Mouse (Mus musculus): ENCODE measurements around the gene Olfr965.
"Not testable (repeated sequence)": the region's sequence is repeated elsewhere in the genome, so short reads cannot be mapped to it uniquely, and the experiment has no call there.

Olfr965 gene

GRCm38 (mm10) chr9:39711053-39711452 lies at the start of gene Olfr965:
Gene Olfr965, plus strand, starts transcription at chr9:39711353.
- no peak for DNase-seq

GRCm38 (mm10) chr9:39666905-39667304 lies 44.2 kb upstream of the Olfr965 start, which contains the start of gene Olfr963:
Gene Olfr963, plus strand, starts transcription at chr9:39667205.
- DNase-seq = no peak

GRCm38 (mm10) chr9:39669723-39670122 lies 41.4 kb upstream of the Olfr965 start:
- DNase-seq = no peak

- no peak for DNase-seq
These were observed 36.3 kb upstream of the Olfr965 start for GRCm38 (mm10) chr9:39674820-39675219.

- no peak for DNase-seq
These were observed 32.6 kb upstream of the Olfr965 start for GRCm38 (mm10) chr9:39678557-39678956.

- no peak for DNase-seq
These were observed 31.9 kb upstream of the Olfr965 start for GRCm38 (mm10) chr9:39679280-39679679.

GRCm38 (mm10) chr9:39701123-39701522 lies 10.0 kb upstream of the Olfr965 start:
- DNase-seq = not testable (repeated sequence)

- DNase-seq = no peak
These were observed 4.1 kb upstream of the Olfr965 start, which contains the start of gene Olfr149 for GRCm38 (mm10) chr9:39707017-39707416. Gene Olfr149, minus strand, starts transcription at chr9:39707117.

GRCm38 (mm10) chr9:39708958-39709357 lies 2.2 kb upstream of the Olfr965 start:
- no peak for DNase-seq

- DNase-seq = no peak
These were observed 19.5 kb downstream of the Olfr965 start, which contains the start of gene Olfr150 for GRCm38 (mm10) chr9:39730678-39731077. Gene Olfr150, plus strand, starts transcription at chr9:39730978.

- DNase-seq = no peak
These were observed 29.6 kb downstream of the Olfr965 start for GRCm38 (mm10) chr9:39740741-39741140.

- DNase-seq = no peak
These were observed 34.8 kb downstream of the Olfr965 start, which contains the start of gene Olfr967 for GRCm38 (mm10) chr9:39745949-39746348. Gene Olfr967, plus strand, starts transcription at chr9:39746249.

- DNase-seq = no peak
These were observed 35.3 kb downstream of the Olfr965 start for GRCm38 (mm10) chr9:39746428-39746827.

Measured in kidney, adult 11 months (tissue).